Mouse (Mus musculus) midbrain, embryonic 16.5 days (tissue): ENCODE measurements at regions not wholly inside any gene's neighbourhood (a gene's known extent, or its start where the extent isn't known, plus 50 kb on each side); places are given as distances from the start of the nearest gene placed in this dataset.
A peak's percentile ranks its signal among the peaks of the same experiment; 100 is the strongest.

ENCODE experiments used
- ATAC-seq: fragments of 200-750 bp; cut with Nextera tagmentation; 2 replicates; pipeline ENCODE4 v1.8.0; 2017; ENCODE audit warnings: moderate TSS enrichment
- H3K27ac ChIP-seq: fragments of 300-500 bp; sonication (generic); 2 replicates; pipeline ENCODE4 v1.5.1; 2014; ENCODE audit warnings: mild to moderate bottlenecking, low read length, mixed read lengths
- H3K27me3 ChIP-seq: fragments of 300-500 bp; sonication (generic); 2 replicates; pipeline ENCODE4 v1.6.1; 2014; ENCODE audit warnings: low read depth, low read length, mixed read lengths; ENCODE audit not compliant: control insufficient read depth, insufficient read depth
- H3K36me3 ChIP-seq: fragments of 300-500 bp; sonication (generic); 2 replicates; pipeline ENCODE4 v1.6.1; 2014; ENCODE audit warnings: mild to moderate bottlenecking, low read length, moderate library complexity, mixed read lengths; ENCODE audit not compliant: control insufficient read depth, insufficient read depth
- H3K4me1 ChIP-seq: fragments of 300-500 bp; sonication (generic); 2 replicates; pipeline ENCODE4 v1.6.1; 2014; ENCODE audit warnings: mild to moderate bottlenecking, low read length, mixed read lengths; ENCODE audit not compliant: control insufficient read depth, insufficient read depth
- H3K4me2 ChIP-seq: fragments of 300-500 bp; sonication (generic); 2 replicates; pipeline ENCODE4 v1.6.1; 2014; ENCODE audit warnings: mild to moderate bottlenecking, low read length, mixed read lengths
- H3K4me3 ChIP-seq: fragments of 300-500 bp; sonication (generic); 2 replicates; pipeline ENCODE4 v1.5.1; 2014; ENCODE audit warnings: low read depth, mild to moderate bottlenecking, low read length, moderate library complexity, mixed read lengths
- H3K9ac ChIP-seq: fragments of 300-500 bp; sonication (generic); 2 replicates; pipeline ENCODE4 v1.6.1; 2014; ENCODE audit warnings: low read depth, low read length, mixed read lengths
- H3K9me3 ChIP-seq: fragments of 300-500 bp; sonication (generic); replicated peaks from 2 replicates; pipeline ENCODE4 v1.6.1; 2014; ENCODE audit warnings: mild to moderate bottlenecking, low read length, mixed read lengths; ENCODE audit not compliant: control insufficient read depth, poor library complexity, severe bottlenecking
- WGBS: fragments of 180-500 bp; shearing (Covaris S2); extraction: QIAGEN DNeasy Blood & Tissue Kit; methylation state at CpG from one replicate; pipeline ENCODE4 v1.1.7; 2014; 5-methylcytosine and 5-hydroxymethylcytosine counted together

GRCm38 (mm10) chr13:44569241-44569778 is 160.0 kb upstream of the Jarid2 start:
- H3K4me1 ChIP-seq: peaks cover 4% of the 10 kb centered on the region; the same call in 1 of the 2 replicates
- WGBS: 77% methylated on average over 3 of the region's 3 CpGs
- no peak overlapping the region for H3K4me2 ChIP-seq
- no peaks in the 10 kb centered on the region for H3K9me3 ChIP-seq
- no peaks in the 10 kb centered on the region for H3K36me3 ChIP-seq
- H3K27me3 ChIP-seq: no peaks in the 10 kb centered on the region
- no peak overlapping the region for H3K4me3 ChIP-seq
- H3K9ac ChIP-seq: no peak overlapping the region
- ATAC-seq: no peak
- no peak overlapping the region for H3K27ac ChIP-seq

- 30% methylated on average over 7 of the region's 7 CpGs for WGBS
- Histone ChIP-seq H3K4me3 (no peak overlapping the region), H3K4me1 (no peaks in the 10 kb centered on the region), H3K36me3 (no peaks in the 10 kb centered on the region), H3K9ac (no peak overlapping the region), H3K27ac (no peak overlapping the region), H3K4me2 (no peak overlapping the region), H3K27me3 (no peaks in the 10 kb centered on the region), H3K9me3 (no peaks in the 10 kb centered on the region)
- no peak for ATAC-seq
These were observed 155.8 kb upstream of the Jarid2 start for GRCm38 (mm10) chr13:44573463-44573862.

GRCm38 (mm10) chr13:44579215-44579614 is 150.1 kb upstream of the Jarid2 start:
- H3K9me3 ChIP-seq: 0 out of 2 replicates have a peak, but pooled peaks cover 4% of the 10 kb centered on the region
- 96% methylated on average over 5 of the region's 5 CpGs for WGBS

GRCm38 (mm10) chr13:44580156-44580736 is 149.0 kb upstream of the Jarid2 start:
- Histone ChIP-seq H3K27me3 (no peaks in the 10 kb centered on the region), H3K27ac (no peak overlapping the region), H3K36me3 (no peaks in the 10 kb centered on the region), H3K9ac (no peak overlapping the region), H3K4me2 (0 out of 2 replicates have a peak overlapping the region, but pooled peaks have one; percentile 7), H3K4me3 (no peak overlapping the region), H3K4me1 (peaks cover 25% of the 10 kb centered on the region), H3K9me3 (0 out of 2 replicates have a peak, but pooled peaks cover 4% of the 10 kb centered on the region)
- ATAC-seq: no peak
- 32% methylated on average over 15 of the region's 15 CpGs for WGBS

More at GRCm38 (mm10) chr13:44579215-44579614, 150.1 kb upstream of the Jarid2 start:
- Histone ChIP-seq H3K4me1 (peaks cover 25% of the 10 kb centered on the region), H3K4me2 (no peak overlapping the region), H3K27ac (no peak overlapping the region), H3K9ac (no peak overlapping the region), H3K27me3 (no peaks in the 10 kb centered on the region), H3K36me3 (no peaks in the 10 kb centered on the region), H3K4me3 (no peak overlapping the region)
- no peak for ATAC-seq

- Histone ChIP-seq H3K27ac (no peak overlapping the region), H3K4me1 (peaks cover 25% of the 10 kb centered on the region), H3K36me3 (no peaks in the 10 kb centered on the region), H3K27me3 (no peaks in the 10 kb centered on the region), H3K4me3 (no peak overlapping the region), H3K4me2 (0 out of 2 replicates have a peak overlapping the region, but pooled peaks have one; percentile 7), H3K9ac (no peak overlapping the region), H3K9me3 (0 out of 2 replicates have a peak, but pooled peaks cover 4% of the 10 kb centered on the region)
- WGBS: 18% methylated on average over 9 of the region's 9 CpGs
- no peak for ATAC-seq
These were observed 148.5 kb upstream of the Jarid2 start for GRCm38 (mm10) chr13:44580767-44581166.

GRCm38 (mm10) chr13:44581947-44582766 is 147.1 kb upstream of the Jarid2 start:
- peak overlapping the region; percentile 49; the same call in 1 of the 2 replicates for H3K9ac ChIP-seq
- H3K4me3 ChIP-seq: peak overlapping the region; percentile 17; the same call in 1 of the 2 replicates
- H3K36me3 ChIP-seq: no peaks in the 10 kb centered on the region
- 16% methylated on average over 23 of the region's 23 CpGs for WGBS
- 0 out of 2 replicates have a peak, but pooled peaks cover 4% of the 10 kb centered on the region for H3K9me3 ChIP-seq
- H3K27ac ChIP-seq: peak overlapping the region; percentile 43
- H3K4me2 ChIP-seq: peak overlapping the region; percentile 46
- peaks cover 25% of the 10 kb centered on the region for H3K4me1 ChIP-seq
- ATAC-seq: peak; percentile 76; the same call in 1 of the 2 replicates
- no peaks in the 10 kb centered on the region for H3K27me3 ChIP-seq

- Histone ChIP-seq H3K4me1 (peaks cover 25% of the 10 kb centered on the region), H3K9ac (no peak overlapping the region), H3K27me3 (no peaks in the 10 kb centered on the region), H3K9me3 (0 out of 2 replicates have a peak, but pooled peaks cover 4% of the 10 kb centered on the region), H3K36me3 (no peaks in the 10 kb centered on the region), H3K27ac (peak overlapping the region; percentile 43; the same call in 1 of the 2 replicates), H3K4me3 (peak overlapping the region; percentile 17; the same call in 1 of the 2 replicates), H3K4me2 (peak overlapping the region; percentile 46)
- no peak for ATAC-seq
- WGBS: 9% methylated on average over 2 of the region's 2 CpGs
These were observed 146.5 kb upstream of the Jarid2 start for GRCm38 (mm10) chr13:44582767-44583085.

- H3K36me3 ChIP-seq: no peaks in the 10 kb centered on the region
- H3K9me3 ChIP-seq: 0 out of 2 replicates have a peak, but pooled peaks cover 4% of the 10 kb centered on the region
- 58% methylated on average over 5 of the region's 5 CpGs for WGBS
- no peak overlapping the region for H3K27ac ChIP-seq
- H3K4me2 ChIP-seq: no peak overlapping the region
- peaks cover 25% of the 10 kb centered on the region for H3K4me1 ChIP-seq
- no peak overlapping the region for H3K4me3 ChIP-seq
- no peak for ATAC-seq
- no peaks in the 10 kb centered on the region for H3K27me3 ChIP-seq
- H3K9ac ChIP-seq: no peak overlapping the region
These were observed 145.7 kb upstream of the Jarid2 start for GRCm38 (mm10) chr13:44583614-44584013.
